Mouse (Mus musculus): Measurements from ENCODE around the gene Arhgef19. TPM values are rescaled to one million over a fixed set of nuclear protein-coding genes. Genes with fewer than 3 reads are reported as not detected.

Arhgef19 gene
- 6.6 and 9.2 TPM in 2 replicates for polyA plus RNA-seq (2015; fragmentation: Nextera tagmentation; extraction: Ambion mirVana)

- H3K36me3 ChIP-seq (ENCODE audit: control insufficient read depth, insufficient read depth, low read length), result no peaks in the 10 kb centered on the region
- H3K27ac ChIP-seq (replicated peaks), result peak within 1 kb of the TSS; percentile 82
- 1% methylated on average over 31 of the region's 31 CpGs for WGBS
- ATAC-seq (ENCODE audit: low FRiP score, low TSS enrichment) (peak; percentile 92), DNase-seq (ENCODE audit: low spot score) (peak; percentile 97)
- H3K9ac ChIP-seq (ENCODE audit: low read length), result peak within 1 kb of the TSS; percentile 51
- peak within 1 kb of the TSS; percentile 38 for H3K4me3 ChIP-seq (ENCODE audit: low read depth, low read length)
- no peaks in the 10 kb centered on the region for H3K27me3 ChIP-seq (ENCODE audit: control insufficient read depth, insufficient read depth, low read length)
- no peaks in the 10 kb centered on the region for H3K9me3 ChIP-seq (ENCODE audit: control insufficient read depth, low read length)
- peak within 1 kb of the TSS; percentile 70 for H3K4me2 ChIP-seq (replicated peaks; ENCODE audit: low read depth)
- peaks cover 11% of the 10 kb centered on the region for H3K4me1 ChIP-seq (replicated peaks; ENCODE audit: control insufficient read depth, insufficient read depth)
- TF ChIP-seq CTCF (IDR thresholded peaks at IDR 0.05; ENCODE audit: low read depth) (peak; percentile 19; the same call in 1 of the 2 replicates), EP300 (optimal IDR thresholded peaks at IDR 0.05) (no peak)
Observed at GRCm38 (mm10) chr4:141239388-141240125, at the start of gene Arhgef19. Gene Arhgef19, plus strand, starts transcription at chr4:141239499.

- TF ChIP-seq EP300 (optimal IDR thresholded peaks at IDR 0.05) (no peak), CTCF (IDR thresholded peaks at IDR 0.05; ENCODE audit: low read depth) (no peak)
- Histone ChIP-seq H3K27ac (replicated peaks) (no peak overlapping the region), H3K4me1 (replicated peaks; ENCODE audit: control insufficient read depth, insufficient read depth) (no peaks in the 10 kb centered on the region; the same call in 1 of the 2 replicates), H3K4me2 (replicated peaks; ENCODE audit: low read depth) (no peak overlapping the region), H3K27me3 (ENCODE audit: control insufficient read depth, insufficient read depth, low read length) (no peaks in the 10 kb centered on the region), H3K9me3 (ENCODE audit: control insufficient read depth, low read length) (no peaks in the 10 kb centered on the region), H3K4me3 (ENCODE audit: low read depth, low read length) (no peak overlapping the region), H3K36me3 (ENCODE audit: control insufficient read depth, insufficient read depth, low read length) (peaks cover 9% of the 10 kb centered on the region; the same call in 1 of the 2 replicates), H3K9ac (ENCODE audit: low read length) (no peak overlapping the region)
- ATAC-seq (ENCODE audit: low FRiP score, low TSS enrichment) (no peak), DNase-seq (ENCODE audit: low spot score) (no peak)
- 85% methylated on average over 7 of the region's 7 CpGs for WGBS
Observed at GRCm38 (mm10) chr4:141191294-141191693, 48.0 kb upstream of the Arhgef19 start.

DNA sequence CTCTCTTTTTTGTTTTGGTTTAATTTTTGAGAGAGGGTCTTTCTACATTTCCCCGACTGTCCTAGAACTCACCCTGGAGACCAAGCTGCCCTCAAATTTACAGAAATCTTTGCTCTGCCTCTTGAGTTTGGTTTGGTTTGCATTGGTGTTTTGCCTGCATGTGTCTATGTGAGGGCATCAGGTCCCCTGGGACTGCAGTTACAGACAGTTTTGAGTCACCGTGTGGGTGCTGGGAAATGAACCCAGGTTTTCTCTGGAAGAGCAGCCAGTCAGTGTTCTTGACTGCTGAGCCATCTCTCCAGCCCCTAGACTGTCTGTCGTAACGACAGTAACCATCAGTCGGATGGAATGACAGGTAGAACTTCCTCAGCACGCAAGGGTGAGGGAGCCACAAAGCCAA, 44.7 kb upstream of the Arhgef19 start:
- H3K4me3 ChIP-seq (ENCODE audit: low read depth, low read length), result no peak overlapping the region
- 91% methylated on average over 6 of the region's 6 CpGs for WGBS
- no peaks in the 10 kb centered on the region for H3K9me3 ChIP-seq (ENCODE audit: control insufficient read depth, low read length)
- TF ChIP-seq EP300 (optimal IDR thresholded peaks at IDR 0.05), result no peak
- TF ChIP-seq CTCF (IDR thresholded peaks at IDR 0.05; ENCODE audit: low read depth), result no peak
- DNase-seq (ENCODE audit: low spot score) (no peak), ATAC-seq (ENCODE audit: low FRiP score, low TSS enrichment) (no peak)
- H3K36me3 ChIP-seq (ENCODE audit: control insufficient read depth, insufficient read depth, low read length), result peaks cover 19% of the 10 kb centered on the region
- H3K27ac ChIP-seq (replicated peaks), result no peak overlapping the region
- H3K4me1 ChIP-seq (replicated peaks; ENCODE audit: control insufficient read depth, insufficient read depth), result no peaks in the 10 kb centered on the region
- H3K9ac ChIP-seq (ENCODE audit: low read length), result no peak overlapping the region
- H3K4me2 ChIP-seq (replicated peaks; ENCODE audit: low read depth), result no peak overlapping the region
- no peaks in the 10 kb centered on the region for H3K27me3 ChIP-seq (ENCODE audit: control insufficient read depth, insufficient read depth, low read length)

- ATAC-seq (ENCODE audit: low FRiP score, low TSS enrichment), result peak; percentile 70
- Histone ChIP-seq H3K4me3 (ENCODE audit: low read depth, low read length) (no peak overlapping the region), H3K9ac (ENCODE audit: low read length) (no peak overlapping the region), H3K4me1 (replicated peaks; ENCODE audit: control insufficient read depth, insufficient read depth) (no peaks in the 10 kb centered on the region), H3K27me3 (ENCODE audit: control insufficient read depth, insufficient read depth, low read length) (no peaks in the 10 kb centered on the region), H3K36me3 (ENCODE audit: control insufficient read depth, insufficient read depth, low read length) (peaks cover 23% of the 10 kb centered on the region), H3K27ac (replicated peaks) (no peak overlapping the region), H3K4me2 (replicated peaks; ENCODE audit: low read depth) (no peak overlapping the region), H3K9me3 (ENCODE audit: control insufficient read depth, low read length) (no peaks in the 10 kb centered on the region)
- DNase-seq (ENCODE audit: low spot score), result peak; percentile 65
- TF ChIP-seq EP300 (optimal IDR thresholded peaks at IDR 0.05), result no peak
- TF ChIP-seq CTCF (IDR thresholded peaks at IDR 0.05; ENCODE audit: low read depth), result no peak
- 89% methylated on average over 13 of the region's 13 CpGs for WGBS
Observed at GRCm38 (mm10) chr4:141196981-141197685, 42.2 kb upstream of the Arhgef19 start.

DNA sequence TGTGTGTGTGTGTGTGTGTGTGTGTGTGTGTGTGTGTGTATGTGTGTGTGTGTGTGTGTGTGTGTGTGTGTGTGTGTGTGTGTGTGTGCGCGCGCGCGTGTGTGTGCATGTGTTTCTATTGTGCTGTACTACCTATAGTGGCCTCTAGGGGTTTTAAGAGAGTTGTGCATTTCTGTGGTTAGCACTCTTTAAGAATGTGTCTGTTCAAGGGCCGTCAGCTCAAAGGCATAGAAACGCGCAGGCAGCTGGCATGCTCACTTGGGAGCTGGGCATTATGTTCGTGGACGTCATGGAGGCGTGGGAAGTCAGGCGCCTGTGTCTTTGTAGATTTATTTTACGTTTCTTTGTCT, 41.6 kb upstream of the Arhgef19 start:
- no peak overlapping the region for H3K27ac ChIP-seq (replicated peaks)
- H3K27me3 ChIP-seq (ENCODE audit: control insufficient read depth, insufficient read depth, low read length), result no peaks in the 10 kb centered on the region
- no peak overlapping the region for H3K4me3 ChIP-seq (ENCODE audit: low read depth, low read length)
- peaks cover 23% of the 10 kb centered on the region for H3K36me3 ChIP-seq (ENCODE audit: control insufficient read depth, insufficient read depth, low read length)
- H3K4me2 ChIP-seq (replicated peaks; ENCODE audit: low read depth), result no peak overlapping the region
- no peaks in the 10 kb centered on the region for H3K4me1 ChIP-seq (replicated peaks; ENCODE audit: control insufficient read depth, insufficient read depth)
- H3K9ac ChIP-seq (ENCODE audit: low read length), result no peak overlapping the region
- H3K9me3 ChIP-seq (ENCODE audit: control insufficient read depth, low read length), result no peaks in the 10 kb centered on the region
- no peak for TF ChIP-seq EP300 (optimal IDR thresholded peaks at IDR 0.05)
- TF ChIP-seq CTCF (IDR thresholded peaks at IDR 0.05; ENCODE audit: low read depth), result 0 out of 2 replicates have a peak, but pooled peaks have one; percentile 23
- ATAC-seq (ENCODE audit: low FRiP score, low TSS enrichment) (no peak), DNase-seq (ENCODE audit: low spot score) (no peak)
- WGBS, result 94% methylated on average over 13 of the region's 13 CpGs

DNA sequence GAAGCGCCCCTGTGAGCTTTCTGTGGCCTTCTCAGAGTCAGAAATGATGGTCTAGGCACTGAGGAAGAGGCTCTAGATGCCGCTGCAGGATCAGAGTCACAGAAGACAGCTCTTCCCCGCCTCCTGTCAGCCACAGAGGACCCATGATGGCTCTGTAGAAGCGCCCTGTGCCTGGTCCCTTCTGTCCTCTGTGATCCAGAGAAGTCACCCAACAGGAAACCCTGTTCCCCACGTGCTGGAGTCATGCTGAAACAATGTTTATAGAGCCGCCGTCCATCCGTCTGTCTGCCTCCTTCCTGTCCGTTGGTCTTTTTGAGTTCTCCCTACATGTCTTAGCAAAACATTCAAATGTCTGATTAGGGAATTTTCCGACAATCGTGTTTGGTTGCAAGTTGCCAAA, 38.4 kb upstream of the Arhgef19 start:
- ATAC-seq (ENCODE audit: low FRiP score, low TSS enrichment) (no peak), DNase-seq (ENCODE audit: low spot score) (no peak)
- 53% methylated on average over 11 of the region's 11 CpGs for WGBS
- peaks cover 16% of the 10 kb centered on the region for H3K36me3 ChIP-seq (ENCODE audit: control insufficient read depth, insufficient read depth, low read length)
- H3K27ac ChIP-seq (replicated peaks), result 0 out of 2 replicates have a peak overlapping the region, but pooled peaks have one; percentile 13
- no peak overlapping the region for H3K4me3 ChIP-seq (ENCODE audit: low read depth, low read length)
- H3K4me1 ChIP-seq (replicated peaks; ENCODE audit: control insufficient read depth, insufficient read depth), result no peaks in the 10 kb centered on the region
- TF ChIP-seq EP300 (optimal IDR thresholded peaks at IDR 0.05), result no peak
- TF ChIP-seq CTCF (IDR thresholded peaks at IDR 0.05; ENCODE audit: low read depth), result peak; percentile 25; the same call in 1 of the 2 replicates
- no peak overlapping the region for H3K9ac ChIP-seq (ENCODE audit: low read length)
- no peak overlapping the region for H3K4me2 ChIP-seq (replicated peaks; ENCODE audit: low read depth)
- no peaks in the 10 kb centered on the region for H3K27me3 ChIP-seq (ENCODE audit: control insufficient read depth, insufficient read depth, low read length)
- no peaks in the 10 kb centered on the region for H3K9me3 ChIP-seq (ENCODE audit: control insufficient read depth, low read length)
